Mouse (Mus musculus) heart, postnatal 14 days (tissue): ENCODE measurements around the gene Asf1a. TPM values are rescaled to one million over a fixed set of nuclear protein-coding genes. Genes with fewer than 3 reads are reported as not detected.
"Not testable (repeated sequence)": the region's sequence is repeated elsewhere in the genome, so short reads cannot be mapped to it uniquely, and the experiment has no call there.

Source experiments
- DNase-seq, 2 experiments: peaks; one replicate each; pipeline ENCODE4 v3.0.0; 2021 to 2022
- intact Hi-C: fragments of 180-260 bp; cut with DNase I; formaldehyde crosslinking; loops from one replicate; pipeline ENCODE4 v1.15.1; 2025
- total RNA-seq, 2 experiments: library from RNA; stranded (reverse); gene quantifications; 2 replicates each; pipeline ENCODE4 v1.2.3; 2021

Gene Asf1a
- total RNA-seq, 2 experiments from 2014 or later = 27.9 to 30.9 TPM

DNA sequence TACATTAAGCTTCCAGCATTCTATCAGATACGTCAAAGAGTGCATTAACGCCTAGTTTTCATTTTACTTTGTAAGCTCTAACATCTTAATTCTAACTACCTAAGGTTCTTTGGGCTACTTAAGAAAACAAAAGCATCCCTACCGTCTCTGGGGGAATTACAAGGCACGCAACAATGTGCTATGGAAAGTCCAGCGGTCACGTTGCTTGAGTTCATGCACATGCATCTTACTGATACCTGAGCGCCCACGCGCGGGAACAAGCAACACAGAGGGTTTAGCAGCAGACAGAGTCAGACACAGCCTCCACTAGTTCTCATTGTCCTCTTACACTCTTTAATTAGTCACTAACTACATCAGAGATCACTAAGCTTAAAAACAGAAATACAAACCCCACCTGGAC, 37.6 kb downstream of the Asf1a start:
- no peak for DNase-seq
- intact Hi-C loops = no loop called here

DNA sequence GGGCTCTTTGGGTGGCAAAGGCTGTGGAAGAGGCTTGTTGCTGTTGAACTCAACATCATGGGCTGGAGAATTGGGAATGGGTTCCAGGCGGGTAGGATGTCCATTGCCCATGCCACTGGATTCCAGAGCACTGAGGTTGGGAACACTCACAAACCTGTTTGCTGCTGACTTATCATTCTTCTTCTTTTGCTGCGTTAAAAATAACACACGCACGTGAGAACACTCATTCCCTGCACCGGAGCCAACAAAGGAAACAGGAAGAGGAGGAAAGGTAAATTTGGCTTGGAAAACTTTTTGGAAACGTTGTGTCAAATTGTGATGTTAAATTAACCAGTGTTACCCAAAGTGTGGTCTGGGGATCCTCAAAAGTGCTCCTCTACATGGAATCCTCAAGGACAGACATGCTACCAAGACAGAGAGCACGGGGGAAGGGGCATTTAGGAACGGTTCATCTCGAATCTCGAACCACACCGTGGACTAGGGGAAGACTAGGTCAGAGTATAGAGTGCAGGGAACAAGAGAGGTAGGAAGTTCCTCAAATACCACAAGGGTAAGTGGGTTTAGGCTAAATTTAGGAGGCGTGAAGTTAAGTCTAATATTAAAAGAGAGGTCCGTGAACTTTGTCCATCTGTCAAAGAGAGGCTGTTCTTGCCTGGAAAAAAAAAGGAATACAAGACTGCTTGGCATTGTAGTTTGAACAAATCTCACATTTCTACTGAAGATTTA, 38.9 kb downstream of the Asf1a start:
- intact Hi-C loops = no loop called here
- peak in 1 of 2 experiments; percentile 29 for DNase-seq

DNA sequence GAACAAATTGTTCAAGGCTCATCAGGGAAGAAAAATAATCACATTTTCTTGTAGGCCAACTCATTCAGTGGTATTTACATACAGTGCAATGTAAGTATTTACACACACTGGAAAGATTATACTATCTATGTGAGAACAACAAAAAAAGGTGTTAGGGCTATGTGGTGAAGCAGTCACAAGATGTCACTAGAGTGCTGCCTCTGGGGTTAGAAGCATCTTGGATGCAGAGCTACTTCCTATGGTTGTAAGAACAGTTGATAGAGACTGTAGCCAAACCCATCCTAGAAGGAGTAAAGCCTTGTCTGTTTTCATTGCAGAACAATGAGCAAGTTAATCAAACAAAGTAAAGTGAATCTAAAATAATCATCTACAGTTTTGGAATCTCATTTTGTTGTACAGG, 45.0 kb downstream of the Asf1a start:
- intact Hi-C loops = loop anchor here (2.0 kb wide), 1 partner anchor 153 kb away; no protein-coding TSS in a partner anchor
- peak; percentile 15 to 42 for DNase-seq

DNA sequence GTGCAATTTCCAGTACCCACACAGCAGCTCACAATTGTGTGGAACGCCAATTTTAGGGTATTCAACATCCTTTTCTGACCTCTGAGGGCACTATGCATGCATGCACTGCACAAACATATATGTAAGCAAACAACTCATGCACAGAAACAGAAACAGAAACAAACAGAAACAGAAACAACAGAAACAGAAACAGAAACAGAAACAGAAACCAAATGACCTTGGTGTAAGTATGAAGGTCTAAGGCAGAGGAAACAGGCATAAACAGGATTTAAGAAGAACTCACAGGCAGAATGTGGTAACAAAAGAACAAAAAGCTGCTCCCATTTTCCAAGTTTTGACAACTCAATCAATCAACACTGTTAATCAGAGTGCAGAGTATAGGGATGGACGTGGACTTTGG, 54.1 kb downstream of the Asf1a start:
- intact Hi-C loops = no loop called here
- DNase-seq = no peak

DNA sequence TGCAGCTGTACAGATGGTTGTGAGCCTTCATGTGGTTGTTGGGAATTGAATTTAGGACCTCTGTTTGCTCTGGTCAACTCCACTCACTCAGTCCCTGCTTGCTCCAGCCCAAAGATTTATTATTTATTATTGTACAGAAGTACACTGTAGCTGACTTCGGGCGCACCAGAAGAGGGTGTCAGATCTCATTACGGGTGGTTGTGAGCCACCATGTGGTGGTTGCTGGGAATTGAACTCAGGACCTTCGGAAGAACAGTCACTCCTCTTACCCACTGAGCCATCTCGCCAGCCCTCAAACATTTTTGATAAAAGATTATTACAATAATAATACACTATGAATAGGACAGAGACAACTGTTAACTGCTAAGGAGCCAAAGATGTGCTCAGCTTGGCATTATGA, 57.7 kb downstream of the Asf1a start:
- intact Hi-C loops, DNase-seq: not testable (repeated sequence)

Other genes with a start within 250 kb of the Asf1a start
- gene Cep85l, start 216.8 kb upstream of the Asf1a start, total RNA-seq = 10 to 100 TPM; 18.8 to 21.0 TPM
- gene Mcm9, start 33.7 kb downstream of the Asf1a start, total RNA-seq = 1 to 10 TPM; 4.2 to 4.7 TPM
- 1 to 10 TPM; 1.2 to 1.7 TPM for gene Fam184a, start 154.4 kb downstream of the Asf1a start, total RNA-seq